11 mouse cellular contexts compared by ENCODE assay signal in the genomic region with DNA sequence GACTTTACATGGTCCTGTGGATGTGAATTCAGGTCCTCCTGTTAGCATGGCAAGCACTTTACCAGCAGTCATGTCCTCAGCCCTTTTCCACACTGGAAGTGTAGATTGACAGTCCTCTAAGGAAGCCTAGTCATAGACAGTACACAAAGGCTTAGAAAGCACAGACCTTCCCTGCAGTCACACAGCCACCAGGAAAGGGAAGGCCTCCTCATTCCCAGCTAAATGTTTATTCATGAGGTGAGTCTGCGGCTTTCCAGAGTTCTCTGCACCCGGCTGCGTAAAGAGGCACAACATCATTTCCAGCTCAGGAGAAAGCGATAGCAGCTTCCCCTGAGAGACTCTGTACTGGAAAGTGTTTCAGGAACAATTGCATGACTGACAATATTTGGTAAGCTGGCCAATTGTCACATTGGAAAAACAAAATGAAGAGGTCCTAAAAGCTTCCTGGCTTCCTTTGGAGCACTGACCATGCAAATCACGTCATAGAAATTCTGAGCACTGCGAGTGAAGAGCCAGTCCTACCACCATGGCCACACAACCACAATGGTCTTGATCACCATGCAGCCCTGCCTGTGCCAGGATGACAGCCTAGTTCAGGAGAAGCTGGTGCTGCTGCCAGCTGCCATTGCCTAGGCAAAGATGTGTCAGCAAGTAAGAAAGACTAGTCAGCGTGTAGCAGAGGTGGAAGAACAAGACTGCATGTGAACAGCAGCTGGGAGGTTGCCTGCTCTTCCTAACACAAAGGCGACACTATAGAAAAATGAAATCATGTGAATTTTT.
DNase-seq lines count a peak whose midpoint lies in the region; ATAC-seq and TF ChIP-seq lines count a peak whose summit lies in the region.
"Had no signal": no experiment of that assay in that cellular context is flagged by ENCODE, and none has a peak within 500 bp of the region (broad histone marks: within the 10 kb centered on the region; RNA-seq: fewer than 3 reads in every experiment).

No protein-coding gene starts in this region.

- no peak overlapping the region for H3K9ac ChIP-seq in heart, postnatal 0 days (replicated peaks; ENCODE audit: low read depth, low read length)
- H3K9ac ChIP-seq in hindbrain, embryonic 14.5 days: no peak overlapping the region
- no peak overlapping the region for H3K9ac ChIP-seq in midbrain, embryonic 15.5 days
- H3K9ac ChIP-seq in kidney, embryonic 15.5 days: no peak overlapping the region
- no peak overlapping the region for H3K9ac ChIP-seq in kidney, embryonic 16.5 days (replicated peaks; ENCODE audit: low read length)
- H3K9ac ChIP-seq: heart, embryonic 12.5 days; liver, postnatal 0 days had no signal

- no peaks in the 10 kb centered on the region for H3K9me3 ChIP-seq in heart, postnatal 0 days (replicated peaks; ENCODE audit: control insufficient read depth, low read length)
- no peaks in the 10 kb centered on the region for H3K9me3 ChIP-seq in hindbrain, embryonic 14.5 days (ENCODE audit: control insufficient read depth, low read length)
- no peaks in the 10 kb centered on the region for H3K9me3 ChIP-seq in midbrain, embryonic 15.5 days
- no peaks in the 10 kb centered on the region for H3K9me3 ChIP-seq in kidney, embryonic 15.5 days (replicated peaks)
- H3K9me3 ChIP-seq in kidney, embryonic 16.5 days (ENCODE audit: low read length): no peaks in the 10 kb centered on the region
- H3K9me3 ChIP-seq: heart, embryonic 12.5 days had no signal

- ATAC-seq in heart, postnatal 0 days (ENCODE audit: insufficient read depth, low read depth): peak; percentile 27
- peak; percentile 67; the same call in 1 of the 2 replicates for ATAC-seq in hindbrain, embryonic 14.5 days (ENCODE audit: low FRiP score)
- ATAC-seq in midbrain, embryonic 15.5 days (replicated peaks): peak; percentile 88
- ATAC-seq in kidney, embryonic 15.5 days (replicated peaks; ENCODE audit: low FRiP score): no peak
- ATAC-seq in kidney, embryonic 16.5 days (ENCODE audit: low FRiP score, low TSS enrichment): no peak
- ATAC-seq: liver, postnatal 0 days had no signal

- H3K4me1 ChIP-seq in heart, postnatal 0 days (ENCODE audit: control insufficient read depth, insufficient read depth): peaks cover 8% of the 10 kb centered on the region; the same call in 1 of the 2 replicates
- H3K4me1 ChIP-seq in embryonic fibroblast, embryonic 13.5 days (ENCODE audit: control insufficient read depth, insufficient read depth, low read length): peaks cover 2% of the 10 kb centered on the region
- H3K4me1 ChIP-seq in hindbrain, embryonic 14.5 days (replicated peaks; ENCODE audit: control insufficient read depth, insufficient read depth, low read length): no peaks in the 10 kb centered on the region
- peaks cover 12% of the 10 kb centered on the region for H3K4me1 ChIP-seq in midbrain, embryonic 15.5 days
- H3K4me1 ChIP-seq in kidney, embryonic 15.5 days: 0 out of 2 replicates have a peak, but pooled peaks cover 2% of the 10 kb centered on the region
- no peaks in the 10 kb centered on the region for H3K4me1 ChIP-seq in kidney, embryonic 16.5 days (ENCODE audit: insufficient read depth, low read length)

- DNase-seq in heart, postnatal 0 days (ENCODE audit: low spot score): no peak
- no peak for DNase-seq in heart, postnatal 36 days
- DNase-seq in hindbrain, embryonic 14.5 days (ENCODE audit: low spot score): no peak
- DNase-seq in adrenal gland, postnatal 25 days: no peak
- DNase-seq: liver, postnatal 0 days; thymus, postnatal 36 days had no signal

- TF ChIP-seq EP300 in heart, postnatal 0 days (IDR thresholded peaks at IDR 0.05; ENCODE audit: low read depth): no peak

- TF ChIP-seq CTCF in heart, postnatal 0 days (IDR thresholded peaks at IDR 0.05; ENCODE audit: low read depth): no peak
- TF ChIP-seq CTCF in embryonic fibroblast, embryonic 13.5 days (IDR thresholded peaks at IDR 0.05; ENCODE audit: borderline replicate concordance, insufficient read depth, low read length): no peak

- intact Hi-C loops in heart, postnatal 36 days (cut with DNase I): no loop called here

- H3K4me3 ChIP-seq in heart, postnatal 0 days (ENCODE audit: low read depth, low read length): no peak overlapping the region
- H3K4me3 ChIP-seq in embryonic fibroblast, embryonic 13.5 days (ENCODE audit: insufficient read depth, low read length): no peak overlapping the region
- H3K4me3 ChIP-seq in hindbrain, embryonic 14.5 days (replicated peaks; ENCODE audit: low read length): no peak overlapping the region
- no peak overlapping the region for H3K4me3 ChIP-seq in midbrain, embryonic 15.5 days
- H3K4me3 ChIP-seq in kidney, embryonic 15.5 days (replicated peaks): no peak overlapping the region
- H3K4me3 ChIP-seq in kidney, embryonic 16.5 days (ENCODE audit: low read length): no peak overlapping the region
- H3K4me3 ChIP-seq: heart, embryonic 12.5 days had no signal

- no peak overlapping the region for H3K4me2 ChIP-seq in heart, postnatal 0 days (ENCODE audit: low read depth, low read length)
- H3K4me2 ChIP-seq in hindbrain, embryonic 14.5 days (replicated peaks): no peak overlapping the region
- H3K4me2 ChIP-seq in midbrain, embryonic 15.5 days: no peak overlapping the region
- no peak overlapping the region for H3K4me2 ChIP-seq in kidney, embryonic 15.5 days
- H3K4me2 ChIP-seq in kidney, embryonic 16.5 days (replicated peaks; ENCODE audit: low read depth, low read length): no peak overlapping the region
- H3K4me2 ChIP-seq: heart, embryonic 12.5 days had no signal

- TF ChIP-seq POLR2A in embryonic fibroblast, embryonic 13.5 days (IDR thresholded peaks at IDR 0.05; ENCODE audit: low read depth, low read length): no peak

- no peak overlapping the region for H3K27ac ChIP-seq in heart, postnatal 0 days (ENCODE audit: low read depth)
- H3K27ac ChIP-seq in embryonic fibroblast, embryonic 13.5 days (ENCODE audit: insufficient read depth, low read length): peak overlapping the region; percentile 3; the same call in 1 of the 2 replicates
- H3K27ac ChIP-seq in hindbrain, embryonic 14.5 days: peak overlapping the region; percentile 36; the same call in 1 of the 2 replicates
- H3K27ac ChIP-seq in midbrain, embryonic 15.5 days: no peak overlapping the region
- no peak overlapping the region for H3K27ac ChIP-seq in kidney, embryonic 15.5 days
- no peak overlapping the region for H3K27ac ChIP-seq in kidney, embryonic 16.5 days (ENCODE audit: low read length)

- 54% methylated on average over 8 of the region's 8 CpGs for WGBS in heart, postnatal 0 days
- WGBS in hindbrain, embryonic 14.5 days: 27% methylated on average over 8 of the region's 8 CpGs
- WGBS in midbrain, embryonic 15.5 days: 23% methylated on average over 8 of the region's 8 CpGs
- 65% methylated on average over 8 of the region's 8 CpGs for whole genome bisulfite sequencing in kidney, embryonic 15.5 days
- 63% methylated on average over 8 of the region's 8 CpGs for WGBS in kidney, embryonic 16.5 days

- H3K27me3 ChIP-seq in heart, postnatal 0 days (ENCODE audit: control insufficient read depth, insufficient read depth, low read length): no peaks in the 10 kb centered on the region
- no peaks in the 10 kb centered on the region for H3K27me3 ChIP-seq in hindbrain, embryonic 14.5 days (ENCODE audit: control insufficient read depth, insufficient read depth, low read length)
- H3K27me3 ChIP-seq in midbrain, embryonic 15.5 days (replicated peaks): no peaks in the 10 kb centered on the region
- no peaks in the 10 kb centered on the region for H3K27me3 ChIP-seq in kidney, embryonic 15.5 days
- no peaks in the 10 kb centered on the region for H3K27me3 ChIP-seq in kidney, embryonic 16.5 days (ENCODE audit: insufficient read depth, low read length)
- H3K27me3 ChIP-seq: heart, embryonic 12.5 days had no signal

- H3K36me3 ChIP-seq in heart, postnatal 0 days (replicated peaks; ENCODE audit: control insufficient read depth, insufficient read depth, low read length): no peaks in the 10 kb centered on the region
- no peaks in the 10 kb centered on the region for H3K36me3 ChIP-seq in hindbrain, embryonic 14.5 days (replicated peaks; ENCODE audit: control insufficient read depth, insufficient read depth)
- H3K36me3 ChIP-seq in midbrain, embryonic 15.5 days (replicated peaks): no peaks in the 10 kb centered on the region
- H3K36me3 ChIP-seq in kidney, embryonic 15.5 days: no peaks in the 10 kb centered on the region
- H3K36me3 ChIP-seq in kidney, embryonic 16.5 days (ENCODE audit: insufficient read depth, low read length): no peaks in the 10 kb centered on the region
- H3K36me3 ChIP-seq: heart, embryonic 12.5 days had no signal

Comparison
In these comparisons a context has a peak if more than half of its experiments do, and no peak if none do; other contexts are left out.
1. ATAC-seq: peak in heart, postnatal 0 days (single experiment), hindbrain, embryonic 14.5 days (single experiment) and midbrain, embryonic 15.5 days (single experiment); none in kidney, embryonic 15.5 days (single experiment) and kidney, embryonic 16.5 days (single experiment).
2. H3K27ac ChIP-seq: peak in embryonic fibroblast, embryonic 13.5 days (single experiment) and hindbrain, embryonic 14.5 days (single experiment); none in heart, postnatal 0 days (single experiment), midbrain, embryonic 15.5 days (single experiment), kidney, embryonic 15.5 days (single experiment) and kidney, embryonic 16.5 days (single experiment).